Mouse (Mus musculus): ENCODE measurements at regions not wholly inside any gene's neighbourhood (a gene's known extent, or its start where the extent isn't known, plus 50 kb on each side); places are given as distances from the start of the nearest gene placed in this dataset.
A peak's percentile ranks its signal among the peaks of the same experiment; 100 is the strongest.

- Histone ChIP-seq H3K27me3 (ENCODE audit: control insufficient read depth, insufficient read depth, low read length) (no peaks in the 10 kb centered on the region), H3K4me1 (ENCODE audit: control insufficient read depth, insufficient read depth, low read length) (peaks cover 9% of the 10 kb centered on the region), H3K9ac (ENCODE audit: low read depth, low read length, severe bottlenecking) (no peak overlapping the region), H3K4me3 (replicated peaks; ENCODE audit: low read length) (no peak overlapping the region), H3K27ac (replicated peaks; ENCODE audit: low read depth, low read length) (no peak overlapping the region), H3K4me2 (replicated peaks; ENCODE audit: low read depth, low read length, severe bottlenecking) (no peak overlapping the region), H3K36me3 (ENCODE audit: control insufficient read depth, insufficient read depth, low read length) (no peaks in the 10 kb centered on the region), H3K9me3 (ENCODE audit: control insufficient read depth, low read length) (no peaks in the 10 kb centered on the region)
- 18% methylated on average over 5 of the region's 5 CpGs for WGBS
- ATAC-seq (ENCODE audit: low FRiP score, low read depth) (0 out of 2 replicates have a peak, but pooled peaks have one; percentile 53), DNase-seq (ENCODE audit: low spot score) (peak; percentile 58)
- TF ChIP-seq POLR2A (IDR thresholded peaks at IDR 0.05; ENCODE audit: borderline replicate concordance, extremely low read depth, insufficient read depth, insufficient read length) = no peak
Measured at GRCm38 (mm10) chr10:17631817-17632216, 91.2 kb upstream of the Cited2 start.

- WGBS = 55% methylated on average over 12 of the region's 12 CpGs
- no peak for TF ChIP-seq POLR2A (IDR thresholded peaks at IDR 0.05; ENCODE audit: borderline replicate concordance, extremely low read depth, insufficient read depth, insufficient read length)
- Histone ChIP-seq H3K4me2 (replicated peaks; ENCODE audit: low read depth, low read length, severe bottlenecking) (no peak overlapping the region), H3K27ac (replicated peaks; ENCODE audit: low read depth, low read length) (no peak overlapping the region), H3K4me1 (ENCODE audit: control insufficient read depth, insufficient read depth, low read length) (peaks cover 9% of the 10 kb centered on the region), H3K9me3 (ENCODE audit: control insufficient read depth, low read length) (no peaks in the 10 kb centered on the region), H3K4me3 (replicated peaks; ENCODE audit: low read length) (no peak overlapping the region), H3K27me3 (ENCODE audit: control insufficient read depth, insufficient read depth, low read length) (no peaks in the 10 kb centered on the region), H3K9ac (ENCODE audit: low read depth, low read length, severe bottlenecking) (no peak overlapping the region), H3K36me3 (ENCODE audit: control insufficient read depth, insufficient read depth, low read length) (no peaks in the 10 kb centered on the region)
- DNase-seq (ENCODE audit: low spot score) = no peak
- ATAC-seq (ENCODE audit: low FRiP score, low read depth) = no peak
Measured at GRCm38 (mm10) chr10:17632959-17633674, 89.9 kb upstream of the Cited2 start.

GRCm38 (mm10) chr10:17645363-17645762, 77.7 kb upstream of the Cited2 start:
- Histone ChIP-seq H3K9me3 (ENCODE audit: control insufficient read depth, low read length) (no peaks in the 10 kb centered on the region), H3K27me3 (ENCODE audit: control insufficient read depth, insufficient read depth, low read length) (no peaks in the 10 kb centered on the region), H3K9ac (ENCODE audit: low read depth, low read length, severe bottlenecking) (no peak overlapping the region), H3K4me1 (ENCODE audit: control insufficient read depth, insufficient read depth, low read length) (no peaks in the 10 kb centered on the region), H3K4me3 (replicated peaks; ENCODE audit: low read length) (no peak overlapping the region), H3K36me3 (ENCODE audit: control insufficient read depth, insufficient read depth, low read length) (no peaks in the 10 kb centered on the region), H3K27ac (replicated peaks; ENCODE audit: low read depth, low read length) (no peak overlapping the region), H3K4me2 (replicated peaks; ENCODE audit: low read depth, low read length, severe bottlenecking) (no peak overlapping the region)
- 88% methylated on average over 5 of the region's 5 CpGs for WGBS
- DNase-seq (ENCODE audit: low spot score) (no peak), ATAC-seq (ENCODE audit: low FRiP score, low read depth) (no peak)
- TF ChIP-seq POLR2A (IDR thresholded peaks at IDR 0.05; ENCODE audit: borderline replicate concordance, extremely low read depth, insufficient read depth, insufficient read length) = no peak

- Histone ChIP-seq H3K4me2 (replicated peaks; ENCODE audit: low read depth, low read length, severe bottlenecking) (no peak overlapping the region), H3K9ac (ENCODE audit: low read depth, low read length, severe bottlenecking) (no peak overlapping the region), H3K4me3 (replicated peaks; ENCODE audit: low read length) (no peak overlapping the region), H3K27ac (replicated peaks; ENCODE audit: low read depth, low read length) (no peak overlapping the region), H3K27me3 (ENCODE audit: control insufficient read depth, insufficient read depth, low read length) (no peaks in the 10 kb centered on the region), H3K36me3 (ENCODE audit: control insufficient read depth, insufficient read depth, low read length) (no peaks in the 10 kb centered on the region), H3K9me3 (ENCODE audit: control insufficient read depth, low read length) (no peaks in the 10 kb centered on the region), H3K4me1 (ENCODE audit: control insufficient read depth, insufficient read depth, low read length) (no peaks in the 10 kb centered on the region)
- ATAC-seq (ENCODE audit: low FRiP score, low read depth) (no peak), DNase-seq (ENCODE audit: low spot score) (no peak)
- no peak for TF ChIP-seq POLR2A (IDR thresholded peaks at IDR 0.05; ENCODE audit: borderline replicate concordance, extremely low read depth, insufficient read depth, insufficient read length)
- WGBS = 72% methylated on average over 4 of the region's 4 CpGs
Measured at GRCm38 (mm10) chr10:17646391-17646790, 76.6 kb upstream of the Cited2 start.

- TF ChIP-seq POLR2A (IDR thresholded peaks at IDR 0.05; ENCODE audit: borderline replicate concordance, extremely low read depth, insufficient read depth, insufficient read length) = no peak
- DNase-seq (ENCODE audit: low spot score) (no peak), ATAC-seq (ENCODE audit: low FRiP score, low read depth) (no peak)
- 72% methylated on average over 6 of the region's 6 CpGs for WGBS
- Histone ChIP-seq H3K36me3 (ENCODE audit: control insufficient read depth, insufficient read depth, low read length) (no peaks in the 10 kb centered on the region), H3K4me2 (replicated peaks; ENCODE audit: low read depth, low read length, severe bottlenecking) (no peak overlapping the region), H3K4me1 (ENCODE audit: control insufficient read depth, insufficient read depth, low read length) (peaks cover 1% of the 10 kb centered on the region; the same call in 1 of the 2 replicates), H3K4me3 (replicated peaks; ENCODE audit: low read length) (no peak overlapping the region), H3K27me3 (ENCODE audit: control insufficient read depth, insufficient read depth, low read length) (no peaks in the 10 kb centered on the region), H3K27ac (replicated peaks; ENCODE audit: low read depth, low read length) (no peak overlapping the region), H3K9me3 (ENCODE audit: control insufficient read depth, low read length) (no peaks in the 10 kb centered on the region), H3K9ac (ENCODE audit: low read depth, low read length, severe bottlenecking) (no peak overlapping the region)
Measured at GRCm38 (mm10) chr10:17648077-17648476, 74.9 kb upstream of the Cited2 start.

Data from limb, embryonic 14.5 days (tissue).